Mouse (Mus musculus): Measurements from ENCODE around the gene Nanog.
"Not testable (repeated sequence)": the region's sequence is repeated elsewhere in the genome, so short reads cannot be mapped to it uniquely, and the experiment has no call there.

Gene Nanog

GRCm38 (mm10) chr6:122703251-122703650 is 4.0 kb upstream of the Nanog start:
- no peak for DNase-seq

GRCm38 (mm10) chr6:122703706-122704105 is 3.6 kb upstream of the Nanog start:
- no peak for DNase-seq

GRCm38 (mm10) chr6:122706337-122706840 is 900 bp upstream of the Nanog start:
- DNase-seq: no peak

- DNase-seq: no peak
These were observed 1.5 kb downstream of the Nanog start for GRCm38 (mm10) chr6:122708826-122709225.

GRCm38 (mm10) chr6:122711455-122711854 is 4.2 kb downstream of the Nanog start:
- DNase-seq: no peak

GRCm38 (mm10) chr6:122713116-122713515 is 5.8 kb downstream of the Nanog start:
- not testable (repeated sequence) for DNase-seq

GRCm38 (mm10) chr6:122714707-122715365 is 7.5 kb downstream of the Nanog start:
- no peak for DNase-seq

GRCm38 (mm10) chr6:122715886-122716285 is 8.6 kb downstream of the Nanog start:
- DNase-seq: no peak

GRCm38 (mm10) chr6:122718224-122718623 is 10.9 kb downstream of the Nanog start:
- DNase-seq: not testable (repeated sequence)

- DNase-seq: peak; percentile 41
These were observed 12.7 kb downstream of the Nanog start for GRCm38 (mm10) chr6:122719942-122720341.

- DNase-seq: peak; percentile 75
These were observed 32.7 kb downstream of the Nanog start for GRCm38 (mm10) chr6:122739952-122740351.

GRCm38 (mm10) chr6:122741460-122742227 is 34.4 kb downstream of the Nanog start:
- no peak for DNase-seq

GRCm38 (mm10) chr6:122742228-122742899 is 35.1 kb downstream of the Nanog start:
- DNase-seq: peak; percentile 56

- no peak for DNase-seq
These were observed 36.1 kb downstream of the Nanog start for GRCm38 (mm10) chr6:122743353-122743752.

GRCm38 (mm10) chr6:122744505-122745249 is 37.4 kb downstream of the Nanog start:
- DNase-seq: no peak

- no peak for DNase-seq
These were observed 43.3 kb downstream of the Nanog start for GRCm38 (mm10) chr6:122750579-122750978.

GRCm38 (mm10) chr6:122755913-122756312 is 48.6 kb downstream of the Nanog start:
- no peak for DNase-seq

GRCm38 (mm10) chr6:122758732-122759131 is 51.4 kb downstream of the Nanog start:
- no peak for DNase-seq

- peak; percentile 85 for DNase-seq
These were observed 53.8 kb downstream of the Nanog start for GRCm38 (mm10) chr6:122761011-122761599.

- no peak for DNase-seq
These were observed 54.6 kb downstream of the Nanog start for GRCm38 (mm10) chr6:122761901-122762300.

GRCm38 (mm10) chr6:122762480-122762879 is 55.2 kb downstream of the Nanog start:
- no peak for DNase-seq

GRCm38 (mm10) chr6:122762952-122763700 is 55.8 kb downstream of the Nanog start:
- no peak for DNase-seq
